Mouse (Mus musculus): ENCODE results near the gene Nudt14. TPM values are rescaled to one million over a fixed set of nuclear protein-coding genes. Genes with fewer than 3 reads are reported as not detected.

Gene Nudt14
- total and polyA plus RNA-seq, 2 experiments from 2014 or later = 28.2 to 33.9 TPM

DNA sequence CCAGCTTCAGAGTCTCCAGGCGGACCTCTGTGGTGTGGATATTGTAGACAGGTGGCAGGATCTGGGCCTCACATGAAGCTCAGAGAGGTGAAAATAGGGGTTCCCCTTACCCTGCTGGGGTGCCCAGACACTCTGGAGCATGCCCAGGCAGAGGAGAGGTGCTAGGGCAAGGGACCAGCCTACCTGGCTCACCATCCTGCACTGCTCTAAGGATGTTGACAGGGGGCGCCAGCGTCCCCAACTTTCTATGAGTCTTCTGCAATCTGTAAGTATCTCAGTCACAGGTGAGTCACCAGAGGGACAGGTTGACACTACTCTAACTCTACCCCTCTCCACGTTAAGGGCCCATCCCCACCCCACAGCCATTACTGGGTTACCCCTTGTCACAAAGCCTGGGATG lies 5.4 kb upstream of the Nudt14 start:
- no peaks in the 10 kb centered on the region for H3K36me3 ChIP-seq (replicated peaks; ENCODE audit: control insufficient read depth, insufficient read depth, low read length)
- no peak for TF ChIP-seq EP300 (IDR thresholded peaks at IDR 0.05; ENCODE audit: low read depth)
- TF ChIP-seq CTCF (IDR thresholded peaks at IDR 0.05; ENCODE audit: low read depth) = peak; percentile 29; the same call in 1 of the 2 replicates
- H3K9ac ChIP-seq (replicated peaks; ENCODE audit: low read depth, low read length) = no peak overlapping the region
- WGBS = 25% methylated on average over 4 of the region's 4 CpGs
- no peak for ATAC-seq (ENCODE audit: insufficient read depth, low read depth)
- no peaks in the 10 kb centered on the region for H3K9me3 ChIP-seq (replicated peaks; ENCODE audit: control insufficient read depth, low read length)
- no peak overlapping the region for H3K4me3 ChIP-seq (ENCODE audit: low read depth, low read length)
- no peak overlapping the region for H3K4me2 ChIP-seq (ENCODE audit: low read depth, low read length)
- DNase-seq (ENCODE audit: low spot score) = no peak
- H3K4me1 ChIP-seq (ENCODE audit: control insufficient read depth, insufficient read depth) = peaks cover 16% of the 10 kb centered on the region
- H3K27me3 ChIP-seq (ENCODE audit: control insufficient read depth, insufficient read depth, low read length) = peaks cover 4% of the 10 kb centered on the region; the same call in 1 of the 2 replicates
- peak overlapping the region; percentile 71 for H3K27ac ChIP-seq (ENCODE audit: low read depth)

DNA sequence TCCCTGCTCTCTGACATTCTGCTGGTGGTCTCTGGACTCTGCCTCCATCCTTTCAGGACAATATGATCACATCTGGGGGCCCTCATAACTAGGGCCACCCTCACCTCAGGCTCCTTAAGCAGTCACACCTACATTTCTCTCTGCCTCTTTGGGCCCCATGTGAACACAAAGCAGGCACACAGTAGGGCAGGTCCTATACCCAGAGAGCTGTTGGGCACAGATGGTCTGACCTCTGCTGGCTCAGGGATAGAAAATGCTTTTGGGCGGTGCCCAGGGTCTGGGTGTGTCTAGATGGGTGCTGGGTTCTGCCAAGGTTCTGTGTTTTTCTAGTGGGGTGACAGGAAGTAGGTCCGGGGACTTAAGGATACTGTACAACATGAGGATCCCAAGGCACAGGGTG lies 1.7 kb upstream of the Nudt14 start:
- WGBS = 73% methylated on average over 2 of the region's 2 CpGs
- no peaks in the 10 kb centered on the region for H3K36me3 ChIP-seq (replicated peaks; ENCODE audit: control insufficient read depth, insufficient read depth, low read length)
- H3K27ac ChIP-seq (ENCODE audit: low read depth) = no peak overlapping the region
- ATAC-seq (ENCODE audit: insufficient read depth, low read depth) = no peak
- peaks cover 4% of the 10 kb centered on the region; the same call in 1 of the 2 replicates for H3K4me1 ChIP-seq (ENCODE audit: control insufficient read depth, insufficient read depth)
- no peaks in the 10 kb centered on the region for H3K9me3 ChIP-seq (replicated peaks; ENCODE audit: control insufficient read depth, low read length)
- H3K9ac ChIP-seq (replicated peaks; ENCODE audit: low read depth, low read length) = no peak overlapping the region
- H3K4me2 ChIP-seq (ENCODE audit: low read depth, low read length) = no peak overlapping the region
- no peak overlapping the region for H3K4me3 ChIP-seq (ENCODE audit: low read depth, low read length)
- DNase-seq (ENCODE audit: low spot score) = no peak
- H3K27me3 ChIP-seq (ENCODE audit: control insufficient read depth, insufficient read depth, low read length) = peaks cover 8% of the 10 kb centered on the region; the same call in 1 of the 2 replicates
- no peak for TF ChIP-seq EP300 (IDR thresholded peaks at IDR 0.05; ENCODE audit: low read depth)
- TF ChIP-seq CTCF (IDR thresholded peaks at IDR 0.05; ENCODE audit: low read depth) = no peak

DNA sequence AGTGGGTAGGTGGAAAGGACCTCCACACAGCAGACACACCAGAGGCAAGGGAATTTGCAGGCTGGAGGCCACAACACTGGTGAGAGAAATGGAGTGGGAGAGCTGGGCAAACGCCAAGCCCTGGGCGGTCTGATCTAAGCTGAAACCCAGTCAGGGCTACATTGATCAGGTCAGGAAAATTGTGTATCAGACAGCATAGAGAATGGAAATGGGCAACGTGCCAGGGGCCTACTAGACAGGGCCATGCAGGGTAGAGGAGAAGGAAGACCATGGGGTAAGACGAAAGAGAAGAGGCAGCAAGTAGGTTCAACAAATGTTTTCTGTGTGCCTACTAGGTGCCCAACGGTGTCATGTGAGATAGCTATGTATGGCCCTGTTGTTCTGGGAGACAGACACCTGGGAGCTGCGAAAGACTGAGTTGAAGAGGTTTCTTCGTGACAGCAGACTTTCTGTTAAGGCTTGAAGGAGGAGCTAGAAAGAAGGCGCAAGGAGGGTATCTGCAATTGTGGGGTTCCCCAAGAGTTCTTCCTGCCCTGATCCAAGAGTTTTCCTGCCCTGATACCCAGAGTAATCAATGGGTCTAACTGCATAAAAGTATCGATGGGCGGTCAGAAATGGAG lies 658 bp downstream of the Nudt14 start:
- Histone ChIP-seq H3K27ac (ENCODE audit: low read depth) (no peak overlapping the region), H3K9me3 (replicated peaks; ENCODE audit: control insufficient read depth, low read length) (no peaks in the 10 kb centered on the region), H3K4me1 (ENCODE audit: control insufficient read depth, insufficient read depth) (peaks cover 4% of the 10 kb centered on the region; the same call in 1 of the 2 replicates), H3K4me3 (ENCODE audit: low read depth, low read length) (peak overlapping the region; percentile 68), H3K36me3 (replicated peaks; ENCODE audit: control insufficient read depth, insufficient read depth, low read length) (no peaks in the 10 kb centered on the region), H3K27me3 (ENCODE audit: control insufficient read depth, insufficient read depth, low read length) (0 out of 2 replicates have a peak, but pooled peaks cover 8% of the 10 kb centered on the region), H3K4me2 (ENCODE audit: low read depth, low read length) (peak overlapping the region; percentile 68), H3K9ac (replicated peaks; ENCODE audit: low read depth, low read length) (peak overlapping the region; percentile 65)
- WGBS = 45% methylated on average over 10 of the region's 10 CpGs
- DNase-seq (ENCODE audit: low spot score) (no peak), ATAC-seq (ENCODE audit: insufficient read depth, low read depth) (no peak)
- TF ChIP-seq CTCF (IDR thresholded peaks at IDR 0.05; ENCODE audit: low read depth) = no peak

DNA sequence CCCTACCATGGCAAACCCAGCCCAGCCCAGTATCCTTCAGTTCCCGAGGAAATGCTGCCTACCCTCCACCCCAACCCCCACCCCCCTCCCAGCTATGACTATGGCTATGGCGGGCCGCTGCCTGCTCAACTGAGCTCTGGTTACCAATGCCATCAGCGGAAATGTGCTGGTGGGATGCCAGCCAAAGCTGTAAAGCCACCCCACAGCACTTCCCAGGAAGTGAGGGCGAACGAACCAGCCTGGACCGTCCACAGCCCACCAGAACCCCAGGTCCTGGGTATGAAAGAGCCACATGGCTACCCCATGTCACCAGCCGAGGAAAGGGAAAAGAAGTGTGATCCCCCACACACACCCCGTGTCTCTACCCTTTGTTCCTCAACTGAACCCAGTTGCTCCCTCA lies 1.2 kb downstream of the Nudt14 start:
- DNase-seq (ENCODE audit: low spot score) (no peak), ATAC-seq (ENCODE audit: insufficient read depth, low read depth) (no peak)
- Histone ChIP-seq H3K4me3 (ENCODE audit: low read depth, low read length) (no peak overlapping the region), H3K27me3 (ENCODE audit: control insufficient read depth, insufficient read depth, low read length) (0 out of 2 replicates have a peak, but pooled peaks cover 6% of the 10 kb centered on the region), H3K9ac (replicated peaks; ENCODE audit: low read depth, low read length) (no peak overlapping the region), H3K4me2 (ENCODE audit: low read depth, low read length) (no peak overlapping the region), H3K4me1 (ENCODE audit: control insufficient read depth, insufficient read depth) (peaks cover 4% of the 10 kb centered on the region; the same call in 1 of the 2 replicates), H3K9me3 (replicated peaks; ENCODE audit: control insufficient read depth, low read length) (no peaks in the 10 kb centered on the region), H3K36me3 (replicated peaks; ENCODE audit: control insufficient read depth, insufficient read depth, low read length) (no peaks in the 10 kb centered on the region), H3K27ac (ENCODE audit: low read depth) (no peak overlapping the region)
- no peak for TF ChIP-seq CTCF (IDR thresholded peaks at IDR 0.05; ENCODE audit: low read depth)
- TF ChIP-seq EP300 (IDR thresholded peaks at IDR 0.05; ENCODE audit: low read depth) = no peak
- 82% methylated on average over 9 of the region's 9 CpGs for WGBS

DNA sequence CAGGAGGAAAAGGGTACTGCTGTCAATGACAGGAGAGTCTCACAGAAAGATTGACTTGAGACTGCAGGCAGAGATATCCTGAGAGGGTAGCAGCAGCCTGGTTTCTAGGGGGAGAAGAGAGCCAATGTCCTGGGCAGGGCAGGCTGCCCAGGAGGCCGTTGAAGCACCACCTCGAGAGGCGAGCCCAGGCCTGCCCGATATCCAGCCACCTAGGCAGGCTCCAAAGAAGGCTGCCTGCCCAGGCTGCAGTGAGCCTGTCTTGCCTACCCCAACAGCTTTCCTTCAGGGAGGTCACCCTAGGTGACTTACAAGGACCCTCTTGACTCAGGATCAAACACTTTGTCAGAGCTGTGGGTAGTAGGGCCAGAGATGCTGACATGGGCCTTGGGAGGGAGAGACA lies 1.7 kb downstream of the Nudt14 start:
- DNase-seq (ENCODE audit: low spot score) = no peak
- H3K27ac ChIP-seq (ENCODE audit: low read depth) = no peak overlapping the region
- H3K4me3 ChIP-seq (ENCODE audit: low read depth, low read length) = no peak overlapping the region
- WGBS = 86% methylated on average over 4 of the region's 4 CpGs
- H3K9ac ChIP-seq (replicated peaks; ENCODE audit: low read depth, low read length) = no peak overlapping the region
- no peak overlapping the region for H3K4me2 ChIP-seq (ENCODE audit: low read depth, low read length)
- H3K27me3 ChIP-seq (ENCODE audit: control insufficient read depth, insufficient read depth, low read length) = 0 out of 2 replicates have a peak, but pooled peaks cover 4% of the 10 kb centered on the region
- ATAC-seq (ENCODE audit: insufficient read depth, low read depth) = no peak
- H3K36me3 ChIP-seq (replicated peaks; ENCODE audit: control insufficient read depth, insufficient read depth, low read length) = no peaks in the 10 kb centered on the region
- peaks cover 4% of the 10 kb centered on the region; the same call in 1 of the 2 replicates for H3K4me1 ChIP-seq (ENCODE audit: control insufficient read depth, insufficient read depth)
- H3K9me3 ChIP-seq (replicated peaks; ENCODE audit: control insufficient read depth, low read length) = no peaks in the 10 kb centered on the region
- no peak for TF ChIP-seq CTCF (IDR thresholded peaks at IDR 0.05; ENCODE audit: low read depth)
- TF ChIP-seq EP300 (IDR thresholded peaks at IDR 0.05; ENCODE audit: low read depth) = no peak

Measured in heart, postnatal 0 days (tissue).